Mouse (Mus musculus) forebrain, embryonic 14.5 days (tissue): ENCODE measurements around the gene Cox7b. TPM values are rescaled to one million over a fixed set of nuclear protein-coding genes. Genes with fewer than 3 reads are reported as not detected.

ENCODE experiments used
- ATAC-seq: fragments of 200-750 bp; cut with Nextera tagmentation; 2 replicates; pipeline ENCODE4 v1.8.0; 2017; ENCODE audit warnings: mild to moderate bottlenecking, moderate library complexity
- DNase-seq: peaks from one replicate; pipeline ENCODE4 v3.0.0-alpha.2; 2015; ENCODE audit warnings: low spot score
- H3K27ac ChIP-seq: fragments of 300-500 bp; sonication (generic); 2 replicates; pipeline ENCODE4 v1.5.1; 2014; ENCODE audit warnings: low read depth, mild to moderate bottlenecking, control low read depth, low read length, moderate library complexity
- H3K27me3 ChIP-seq: fragments of 300-500 bp; sonication (generic); replicated peaks from 2 replicates; pipeline ENCODE4 v1.6.1; 2014; ENCODE audit warnings: low read length, control low read depth, mixed read lengths; ENCODE audit not compliant: control insufficient read depth, insufficient read depth
- H3K36me3 ChIP-seq: fragments of 300-500 bp; sonication (generic); 2 replicates; pipeline ENCODE4 v1.6.1; 2014; ENCODE audit warnings: low read length, control low read depth; ENCODE audit not compliant: control insufficient read depth, insufficient read depth
- H3K4me1 ChIP-seq: fragments of 300-500 bp; sonication (generic); 2 replicates; pipeline ENCODE4 v1.6.1; 2014; ENCODE audit warnings: antibody characterized with exemption, low read length, control low read depth; ENCODE audit not compliant: control insufficient read depth, insufficient read depth
- H3K4me2 ChIP-seq: fragments of 300-500 bp; sonication (generic); 2 replicates; pipeline ENCODE4 v1.6.1; 2014; ENCODE audit warnings: mild to moderate bottlenecking, control low read depth, low read length
- H3K4me3 ChIP-seq: fragments of 300-500 bp; sonication (generic); 2 replicates; pipeline ENCODE4 v1.5.1; 2014; ENCODE audit warnings: low read depth, low read length, control low read depth
- H3K9ac ChIP-seq: fragments of 300-500 bp; sonication (generic); 2 replicates; pipeline ENCODE4 v1.6.1; 2014; ENCODE audit warnings: mild to moderate bottlenecking, low read length, control low read depth, moderate library complexity
- H3K9me3 ChIP-seq: fragments of 300-500 bp; sonication (generic); replicated peaks from 2 replicates; pipeline ENCODE4 v1.6.1; 2016; ENCODE audit warnings: low read length, control low read depth, mixed read lengths; ENCODE audit not compliant: control insufficient read depth
- WGBS: fragments of 180-500 bp; shearing (Covaris S2); extraction: QIAGEN DNeasy Blood & Tissue Kit; methylation state at CpG from one replicate; pipeline ENCODE4 v1.1.7; 2014; 5-methylcytosine and 5-hydroxymethylcytosine counted together
- polyA plus RNA-seq: library from polyadenylated mRNA; unstranded; fragments of >200 nt; fragmentation: Nextera tagmentation; extraction: Ambion mirVana; gene quantifications from 2 replicates; pipeline ENCODE4 v1.2.1, GENCODE M21; 2014

Gene Cox7b
- polyA plus RNA-seq, 1 experiment from 2014 or later: 391 TPM

DNA sequence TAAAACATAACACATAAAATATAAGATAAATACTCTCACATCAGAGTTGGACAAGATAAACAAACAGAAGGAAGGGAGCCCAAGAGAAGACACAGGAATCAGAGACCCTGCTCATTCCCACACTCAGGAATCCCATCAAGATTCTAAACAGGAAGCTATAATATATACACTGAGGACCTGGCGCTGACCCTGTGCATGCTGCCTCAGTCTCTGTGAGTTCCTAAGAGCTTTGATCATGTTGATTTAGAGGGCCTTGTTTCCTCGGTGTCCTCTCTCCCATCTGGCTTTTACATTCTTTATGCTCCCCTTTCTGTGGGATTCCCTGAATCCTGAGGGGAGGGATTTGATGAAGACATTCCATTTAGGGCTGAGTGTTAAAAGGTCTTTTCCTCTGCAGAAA, 30.0 kb downstream of the Cox7b start:
- Histone ChIP-seq H3K4me1 (no peaks in the 10 kb centered on the region), H3K36me3 (no peaks in the 10 kb centered on the region), H3K9me3 (no peaks in the 10 kb centered on the region), H3K9ac (no peak overlapping the region), H3K4me2 (no peak overlapping the region), H3K4me3 (no peak overlapping the region), H3K27me3 (no peaks in the 10 kb centered on the region), H3K27ac (no peak overlapping the region)
- 62% methylated on average over 2 of the region's 2 CpGs for WGBS
- DNase-seq (no peak), ATAC-seq (no peak)

DNA sequence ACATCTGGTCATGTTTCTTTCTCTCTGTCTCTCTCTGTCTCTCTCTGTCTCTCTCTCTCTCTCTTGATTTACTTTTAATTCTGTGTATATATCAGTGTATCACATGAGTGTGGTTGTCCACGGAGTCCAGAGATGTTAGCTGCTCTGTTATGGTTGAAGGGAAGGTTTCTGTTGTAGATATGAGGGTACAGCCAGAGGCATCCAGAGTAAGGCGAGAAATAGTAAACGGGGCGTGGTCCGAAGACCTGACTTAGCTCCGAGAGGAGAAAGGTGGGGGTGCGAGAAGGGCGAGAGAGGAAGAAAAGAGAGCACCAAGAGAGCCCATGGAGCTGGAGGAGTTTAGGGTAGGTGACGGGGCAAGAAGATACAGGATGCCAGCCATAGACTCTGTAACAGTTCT, 30.4 kb downstream of the Cox7b start:
- no peak overlapping the region for H3K9ac ChIP-seq
- H3K36me3 ChIP-seq: no peaks in the 10 kb centered on the region
- no peak overlapping the region for H3K4me3 ChIP-seq
- no peak overlapping the region for H3K4me2 ChIP-seq
- DNase-seq (no peak), ATAC-seq (no peak)
- H3K27me3 ChIP-seq: no peaks in the 10 kb centered on the region
- no peaks in the 10 kb centered on the region for H3K4me1 ChIP-seq
- H3K9me3 ChIP-seq: no peaks in the 10 kb centered on the region
- H3K27ac ChIP-seq: no peak overlapping the region
- 86% methylated on average over 9 of the region's 9 CpGs for WGBS

DNA sequence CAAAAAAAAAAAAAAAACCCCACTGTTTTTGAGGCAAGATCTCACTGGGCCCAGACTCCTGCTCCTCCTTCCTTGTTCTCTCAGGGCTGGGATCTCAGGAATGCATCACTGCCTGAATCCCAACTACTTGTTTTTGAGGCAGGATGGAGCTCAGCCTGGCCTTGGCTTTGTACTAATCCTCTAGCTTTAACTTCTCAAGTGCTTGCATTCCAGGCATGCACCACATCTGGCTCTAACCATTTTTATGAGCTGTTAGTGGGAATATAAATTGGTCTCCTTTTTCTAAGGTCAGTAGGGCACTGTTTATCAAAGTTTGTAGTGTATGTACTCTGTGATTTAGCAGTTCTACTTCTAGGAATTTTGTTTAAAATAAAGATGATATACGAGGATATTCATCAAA, 32.7 kb downstream of the Cox7b start:
- ATAC-seq: no peak
- H3K9me3 ChIP-seq: no peaks in the 10 kb centered on the region
- 72% methylated on average over 1 of the region's 1 CpGs for WGBS
- no peak overlapping the region for H3K27ac ChIP-seq
- no peak for DNase-seq
- no peak overlapping the region for H3K4me3 ChIP-seq
- no peak overlapping the region for H3K4me2 ChIP-seq
- H3K36me3 ChIP-seq: no peaks in the 10 kb centered on the region
- H3K4me1 ChIP-seq: no peaks in the 10 kb centered on the region
- H3K9ac ChIP-seq: no peak overlapping the region
- H3K27me3 ChIP-seq: no peaks in the 10 kb centered on the region

Other genes starting within 250 kb of the Cox7b start
- 154 and 228 TPM in 2 replicates for gene Atrx, start 86.3 kb upstream of the Cox7b start, polyA plus RNA-seq
- 19.9 and 23.8 TPM in 2 replicates for gene Magt1, start 3.8 kb upstream of the Cox7b start, polyA plus RNA-seq
- gene Atp7a, start 11.6 kb downstream of the Cox7b start, polyA plus RNA-seq: 15.8 and 18.1 TPM in 2 replicates
- 0.23 and 0.25 TPM in 2 replicates for gene Tlr13, start 127.5 kb downstream of the Cox7b start, polyA plus RNA-seq
- gene Pgk1, start 171.4 kb downstream of the Cox7b start, polyA plus RNA-seq: 281 and 325 TPM in 2 replicates
- gene Taf9b, start 205.5 kb downstream of the Cox7b start, polyA plus RNA-seq: 19.1 and 19.7 TPM in 2 replicates
- gene Fnd3c2, start 239.7 kb downstream of the Cox7b start, polyA plus RNA-seq: not detected in 2 replicates